Mouse (Mus musculus) small intestine, adult 2 months (tissue): ENCODE results near the gene Atxn1l.

Experiments
- CTCF ChIP-seq: fragments of 200-500 bp; IDR thresholded peaks from 2 replicates; pipeline ENCODE4 v1.5.1; 2012; ENCODE audit warnings: low read depth, mild to moderate bottlenecking, control low read depth, inconsistent platforms, low read length, moderate library complexity, mixed read lengths; ENCODE audit not compliant: insufficient replicate concordance, insufficient read length; ENCODE audit errors: extremely low read depth
- POLR2A ChIP-seq: fragments of 200-500 bp; IDR thresholded peaks from 2 replicates; pipeline ENCODE4 v1.6.1; 2012; ENCODE audit warnings: low read depth, mild to moderate bottlenecking, control low read depth, inconsistent platforms, low read length, moderate library complexity

- TF ChIP-seq POLR2A (no peak), CTCF (no peak)
These were observed 50.3 kb downstream of the Atxn1l start for GRCm38 (mm10) chr8:109687248-109687647.
